Mouse (Mus musculus) stomach, postnatal 0 days (tissue): ENCODE measurements around the gene Bri3.

ENCODE experiments used
- CTCF ChIP-seq: IDR thresholded peaks from 2 replicates; pipeline ENCODE4 v1.5.1; 2016; ENCODE audit warnings: antibody characterized with exemption, low read depth, mild to moderate bottlenecking, moderate library complexity
- EP300 ChIP-seq: optimal IDR thresholded peaks from 2 replicates; pipeline ENCODE3; 2016; ENCODE audit warnings: antibody characterized with exemption

GRCm38 (mm10) chr5:144270420-144270819 is 26.2 kb downstream of the Bri3 start:
- TF ChIP-seq CTCF = no peak
- TF ChIP-seq EP300 = no peak
